Mouse (Mus musculus): ENCODE measurements around the gene Msi2.

DNA sequence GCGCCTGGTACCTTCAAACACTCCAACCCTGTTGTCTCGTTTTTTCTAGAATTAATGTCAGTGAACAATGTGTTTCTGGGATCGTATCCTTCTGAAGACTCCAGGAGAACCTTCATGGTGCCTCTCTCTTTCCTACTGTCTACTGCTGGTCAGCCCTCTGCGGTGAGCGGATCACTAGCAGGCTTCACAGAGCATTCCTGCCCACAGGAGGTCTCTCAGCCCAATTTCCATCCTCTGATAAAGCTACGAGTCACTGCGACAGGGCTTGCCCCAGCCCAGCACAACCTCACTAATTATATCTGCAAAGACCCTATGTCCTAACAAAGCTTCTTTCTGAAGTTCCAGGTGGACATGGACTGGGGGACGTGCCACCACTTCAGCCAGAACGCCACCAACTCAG, 157.7 kb downstream of the Msi2 start:
- TF ChIP-seq CTCF (IDR thresholded peaks at IDR 0.05; ENCODE audit: low read depth, low read length) = no peak
- TF ChIP-seq POLR2A (IDR thresholded peaks at IDR 0.05; ENCODE audit: extremely low read depth, insufficient read depth, low read length) = no peak
